Mouse (Mus musculus): ENCODE results near the gene Bcl2l2. TPM values are rescaled to one million over a fixed set of nuclear protein-coding genes. Genes with fewer than 3 reads are reported as not detected.

Bcl2l2 gene
- polyA plus RNA-seq, 1 experiment from 2014 or later, result 5.3 TPM

Other genes starting within 250 kb of the Bcl2l2 start
- not detected in 2 replicates for gene Gm17606, start 242.4 kb upstream of the Bcl2l2 start, polyA plus RNA-seq (2014; fragmentation: Nextera tagmentation; extraction: Ambion mirVana)
- 5.0 and 5.7 TPM in 2 replicates for gene Cdh24, start 242.0 kb upstream of the Bcl2l2 start, polyA plus RNA-seq (2014; fragmentation: Nextera tagmentation; extraction: Ambion mirVana)
- 89.8 and 110 TPM in 2 replicates for gene 1700123O20Rik, start 197.2 kb upstream of the Bcl2l2 start, polyA plus RNA-seq (2014; fragmentation: Nextera tagmentation; extraction: Ambion mirVana)
- 161 and 169 TPM in 2 replicates for gene Acin1, start 196.4 kb upstream of the Bcl2l2 start, polyA plus RNA-seq (2014; fragmentation: Nextera tagmentation; extraction: Ambion mirVana)
- 0.08 and 0.16 TPM in 2 replicates for gene Gm29776, start 184.5 kb upstream of the Bcl2l2 start, polyA plus RNA-seq (2014; fragmentation: Nextera tagmentation; extraction: Ambion mirVana)
- gene Cebpe, start 171.2 kb upstream of the Bcl2l2 start, polyA plus RNA-seq (2014; fragmentation: Nextera tagmentation; extraction: Ambion mirVana), result not detected in 2 replicates
- 5.8 and 12.1 TPM in 2 replicates for gene Slc7a8, start 101.4 kb upstream of the Bcl2l2 start, polyA plus RNA-seq (2014; fragmentation: Nextera tagmentation; extraction: Ambion mirVana)
- not detected in 2 replicates for gene Rnf212b, start 69.2 kb upstream of the Bcl2l2 start, polyA plus RNA-seq (2014; fragmentation: Nextera tagmentation; extraction: Ambion mirVana)
- 10.3 and 19.1 TPM in 2 replicates for gene Homez, start 12.4 kb upstream of the Bcl2l2 start, polyA plus RNA-seq (2014; fragmentation: Nextera tagmentation; extraction: Ambion mirVana)
- 2.9 and 4.5 TPM in 2 replicates for gene Ppp1r3e, start 5.8 kb upstream of the Bcl2l2 start, polyA plus RNA-seq (2014; fragmentation: Nextera tagmentation; extraction: Ambion mirVana)
- 0.44 TPM in 1 of 2 replicates, not detected in the other for gene Gm20521, start 64 bp downstream of the Bcl2l2 start, polyA plus RNA-seq (2014; fragmentation: Nextera tagmentation; extraction: Ambion mirVana)
- 178 and 227 TPM in 2 replicates for gene Pabpn1, start 9.1 kb downstream of the Bcl2l2 start, polyA plus RNA-seq (2014; fragmentation: Nextera tagmentation; extraction: Ambion mirVana)
- gene Slc22a17, start 29.8 kb downstream of the Bcl2l2 start, polyA plus RNA-seq (2014; fragmentation: Nextera tagmentation; extraction: Ambion mirVana), result 41.0 and 58.9 TPM in 2 replicates
- 26.2 and 33.8 TPM in 2 replicates for gene Efs, start 42.7 kb downstream of the Bcl2l2 start, polyA plus RNA-seq (2014; fragmentation: Nextera tagmentation; extraction: Ambion mirVana)
- 0.24 TPM in 1 of 2 replicates, not detected in the other for gene Il25, start 49.3 kb downstream of the Bcl2l2 start, polyA plus RNA-seq (2014; fragmentation: Nextera tagmentation; extraction: Ambion mirVana)
- 0.89 and 3.3 TPM in 2 replicates for gene Cmtm5, start 52.9 kb downstream of the Bcl2l2 start, polyA plus RNA-seq (2014; fragmentation: Nextera tagmentation; extraction: Ambion mirVana)
- gene Myh6, start 83.5 kb downstream of the Bcl2l2 start, polyA plus RNA-seq (2014; fragmentation: Nextera tagmentation; extraction: Ambion mirVana), result 0.30 and 0.54 TPM in 2 replicates
- gene Gm17428, start 93.6 kb downstream of the Bcl2l2 start, polyA plus RNA-seq (2014; fragmentation: Nextera tagmentation; extraction: Ambion mirVana), result not detected in 2 replicates
- gene Myh7, start 111.2 kb downstream of the Bcl2l2 start, polyA plus RNA-seq (2014; fragmentation: Nextera tagmentation; extraction: Ambion mirVana), result 0.11 and 2.0 TPM in 2 replicates
- 80.8 and 109 TPM in 2 replicates for gene Ngdn, start 132.1 kb downstream of the Bcl2l2 start, polyA plus RNA-seq (2014; fragmentation: Nextera tagmentation; extraction: Ambion mirVana)
- 5.8 and 6.4 TPM in 2 replicates for gene Zfhx2, start 208.9 kb downstream of the Bcl2l2 start, polyA plus RNA-seq (2014; fragmentation: Nextera tagmentation; extraction: Ambion mirVana)
- gene Thtpa, start 211.4 kb downstream of the Bcl2l2 start, polyA plus RNA-seq (2014; fragmentation: Nextera tagmentation; extraction: Ambion mirVana), result 14.5 and 21.8 TPM in 2 replicates
- gene Ap1g2, start 223.2 kb downstream of the Bcl2l2 start, polyA plus RNA-seq (2014; fragmentation: Nextera tagmentation; extraction: Ambion mirVana), result 11.4 and 17.8 TPM in 2 replicates
- gene Jph4, start 233.6 kb downstream of the Bcl2l2 start, polyA plus RNA-seq (2014; fragmentation: Nextera tagmentation; extraction: Ambion mirVana), result 0.43 and 0.55 TPM in 2 replicates